Mouse (Mus musculus) small intestine, adult 2 months (tissue): ENCODE data around the gene Syncrip.

Experiments used
- CTCF ChIP-seq: fragments of 200-500 bp; IDR thresholded peaks from 2 replicates; pipeline ENCODE4 v1.5.1; 2012; ENCODE audit warnings: low read depth, mild to moderate bottlenecking, control low read depth, inconsistent platforms, low read length, moderate library complexity, mixed read lengths; ENCODE audit not compliant: insufficient replicate concordance, insufficient read length; ENCODE audit errors: extremely low read depth
- POLR2A ChIP-seq: fragments of 200-500 bp; IDR thresholded peaks from 2 replicates; pipeline ENCODE4 v1.6.1; 2012; ENCODE audit warnings: low read depth, mild to moderate bottlenecking, control low read depth, inconsistent platforms, low read length, moderate library complexity

GRCm38 (mm10) chr9:88529571-88529970 is 47.2 kb upstream of the Syncrip start:
- TF ChIP-seq CTCF (no peak), POLR2A (no peak)
